Mouse (Mus musculus) liver, adult 2 months (tissue): ENCODE results near the gene Setd5. TPM values are rescaled to one million over a fixed set of nuclear protein-coding genes. Genes with fewer than 3 reads are reported as not detected.

ENCODE experiments used
- DNase-seq: peaks from one replicate; pipeline ENCODE4 v3.0.0-alpha.2; 2011; ENCODE audit warnings: low read depth, low spot score; ENCODE audit errors: extremely low read depth
- H3K27ac ChIP-seq: fragments of 200-500 bp; replicated peaks from 2 replicates; pipeline ENCODE4 v1.5.1; 2012; ENCODE audit warnings: low read depth, mild to moderate bottlenecking, control low read depth, inconsistent platforms, low read length; ENCODE audit not compliant: insufficient read depth
- H3K27me3 ChIP-seq: fragments of 200-500 bp; 2 replicates; pipeline ENCODE4 v1.6.1; 2012; ENCODE audit warnings: mild to moderate bottlenecking, moderate library complexity, low read length, inconsistent platforms; ENCODE audit not compliant: control insufficient read depth, insufficient read depth
- H3K36me3 ChIP-seq: fragments of 200-500 bp; 2 replicates; pipeline ENCODE4 v1.6.1; 2012; ENCODE audit warnings: low read length, inconsistent platforms; ENCODE audit not compliant: control insufficient read depth, insufficient read depth
- H3K4me1 ChIP-seq: fragments of 200-500 bp; 2 replicates; pipeline ENCODE4 v1.6.1; 2011; ENCODE audit warnings: low read length; ENCODE audit not compliant: control insufficient read depth, insufficient read depth
- H3K4me3 ChIP-seq: fragments of 200-500 bp; 2 replicates; pipeline ENCODE4 v1.5.1; 2011; ENCODE audit warnings: low read depth, mild to moderate bottlenecking, control low read depth, low read length, moderate library complexity; ENCODE audit not compliant: insufficient read depth
- H3K79me2 ChIP-seq: fragments of 200-500 bp; 2 replicates; pipeline ENCODE4 v1.6.1; 2012; ENCODE audit warnings: inconsistent platforms, mild to moderate bottlenecking, low read length, moderate library complexity; ENCODE audit not compliant: control insufficient read depth, insufficient read depth
- H3K9ac ChIP-seq: fragments of 200-500 bp; 2 replicates; pipeline ENCODE4 v1.6.1; 2012; ENCODE audit warnings: low read depth, mild to moderate bottlenecking, control low read depth, inconsistent platforms, low read length
- CTCF ChIP-seq: fragments of 200-500 bp; IDR thresholded peaks from 2 replicates; pipeline ENCODE4 v1.5.1; 2011; ENCODE audit warnings: low read depth, low read length, control low read depth
- POLR2A ChIP-seq: fragments of 200-500 bp; IDR thresholded peaks from 2 replicates; pipeline ENCODE4 v1.6.1; 2011; ENCODE audit warnings: low read length, control low read depth; ENCODE audit not compliant: insufficient read depth; ENCODE audit errors: extremely low read depth
- WGBS: fragments of 180-500 bp; shearing (Covaris S2); methylation state at CpG from one replicate; pipeline ENCODE4 v1.1.7; 2018; 5-methylcytosine and 5-hydroxymethylcytosine counted together
- polyA plus RNA-seq: library from polyadenylated mRNA; depleted of rRNA; stranded (reverse); fragments of >200 nt; gene quantifications from 2 replicates; pipeline ENCODE4 v1.2.3, GENCODE M21; 2012; rRNA removed
- total RNA-seq: library from RNA; depleted of rRNA; stranded (reverse); fragments of >200 nt; gene quantifications from 2 replicates; pipeline ENCODE4 v1.2.3, GENCODE M21; 2014; rRNA removed

Gene Setd5
- 28.1 and 35.4 TPM in 2 replicates for total RNA-seq
- polyA plus RNA-seq = 8.8 and 11.8 TPM in 2 replicates

- H3K4me3 ChIP-seq = peak within 1 kb of the TSS; percentile 97
- peak within 1 kb of the TSS; percentile 98 for H3K27ac ChIP-seq
- DNase-seq = peak; percentile 86
- H3K27me3 ChIP-seq = no peaks in the 10 kb centered on the region
- no peaks in the 10 kb centered on the region; the same call in 1 of the 2 replicates for H3K36me3 ChIP-seq
- H3K4me1 ChIP-seq = peaks cover 9% of the 10 kb centered on the region
- no peak for TF ChIP-seq CTCF
- peak; percentile 96 for TF ChIP-seq POLR2A
- H3K9ac ChIP-seq = peak within 1 kb of the TSS; percentile 97
- peaks cover 15% of the 10 kb centered on the region; the same call in 1 of the 2 replicates for H3K79me2 ChIP-seq
- WGBS = under 1% methylated on average over 86 of the region's 91 CpGs
Observed at GRCm38 (mm10) chr6:113076686-113077516, at the start of gene Setd5. Gene Setd5, plus strand, starts transcription at chr6:113077365.

GRCm38 (mm10) chr6:113027446-113027845, 49.7 kb upstream of the Setd5 start:
- no peaks in the 10 kb centered on the region; the same call in 1 of the 2 replicates for H3K4me1 ChIP-seq
- no peaks in the 10 kb centered on the region for H3K27me3 ChIP-seq
- DNase-seq = no peak
- H3K9ac ChIP-seq = no peak overlapping the region
- no peak overlapping the region for H3K27ac ChIP-seq
- WGBS = 56% methylated on average over 2 of the region's 2 CpGs
- H3K36me3 ChIP-seq = no peaks in the 10 kb centered on the region
- TF ChIP-seq CTCF = no peak
- TF ChIP-seq POLR2A = no peak
- no peak overlapping the region for H3K4me3 ChIP-seq
- H3K79me2 ChIP-seq = no peaks in the 10 kb centered on the region

GRCm38 (mm10) chr6:113029006-113029405, 48.2 kb upstream of the Setd5 start:
- H3K9ac ChIP-seq = no peak overlapping the region
- WGBS = 78% methylated on average over 3 of the region's 3 CpGs
- no peak overlapping the region for H3K4me3 ChIP-seq
- no peak for DNase-seq
- H3K36me3 ChIP-seq = no peaks in the 10 kb centered on the region
- H3K27ac ChIP-seq = no peak overlapping the region
- TF ChIP-seq POLR2A (no peak), CTCF (no peak)
- no peaks in the 10 kb centered on the region for H3K27me3 ChIP-seq
- no peaks in the 10 kb centered on the region for H3K79me2 ChIP-seq
- no peaks in the 10 kb centered on the region for H3K4me1 ChIP-seq

- Histone ChIP-seq H3K4me3 (no peak overlapping the region), H3K79me2 (no peaks in the 10 kb centered on the region), H3K27ac (no peak overlapping the region), H3K36me3 (no peaks in the 10 kb centered on the region), H3K27me3 (no peaks in the 10 kb centered on the region), H3K4me1 (no peaks in the 10 kb centered on the region), H3K9ac (no peak overlapping the region)
- no peak for TF ChIP-seq POLR2A
- TF ChIP-seq CTCF = no peak
- peak; percentile 24 for DNase-seq
- 46% methylated on average over 3 of the region's 3 CpGs for WGBS
Observed at GRCm38 (mm10) chr6:113030553-113030952, 46.6 kb upstream of the Setd5 start.

GRCm38 (mm10) chr6:113030970-113031660, 46.0 kb upstream of the Setd5 start:
- TF ChIP-seq POLR2A = no peak
- no peak for TF ChIP-seq CTCF
- DNase-seq = no peak
- no peak overlapping the region for H3K4me3 ChIP-seq
- no peak overlapping the region for H3K27ac ChIP-seq
- no peaks in the 10 kb centered on the region for H3K27me3 ChIP-seq
- no peaks in the 10 kb centered on the region for H3K4me1 ChIP-seq
- H3K36me3 ChIP-seq = no peaks in the 10 kb centered on the region
- 81% methylated on average over 10 of the region's 10 CpGs for WGBS
- no peak overlapping the region for H3K9ac ChIP-seq
- no peaks in the 10 kb centered on the region for H3K79me2 ChIP-seq
